Mouse (Mus musculus) midbrain, postnatal 0 days (tissue): ENCODE data around the gene Trappc4. TPM values are rescaled to one million over a fixed set of nuclear protein-coding genes. Genes with fewer than 3 reads are reported as not detected.
"Not testable (repeated sequence)": the region's sequence is repeated elsewhere in the genome, so short reads cannot be mapped to it uniquely, and the experiment has no call there.

Experiments used
- ATAC-seq: fragments of 200-750 bp; cut with Nextera tagmentation; 2 replicates; pipeline ENCODE4 v1.8.0; 2017; ENCODE audit warnings: moderate number of reproducible peaks, mild to moderate bottlenecking, moderate TSS enrichment, moderate library complexity; ENCODE audit not compliant: low FRiP score
- DNase-seq: peaks from one replicate; pipeline ENCODE4 v3.0.0-alpha.2; 2015; ENCODE audit warnings: low spot score
- H3K27ac ChIP-seq: fragments of 300-500 bp; sonication (generic); 2 replicates; pipeline ENCODE4 v1.5.1; 2014; ENCODE audit warnings: low read depth, mild to moderate bottlenecking, low read length, mixed read lengths
- H3K27me3 ChIP-seq: fragments of 300-500 bp; sonication (generic); 2 replicates; pipeline ENCODE4 v1.6.1; 2014; ENCODE audit warnings: low read length, control low read depth, mixed read lengths; ENCODE audit not compliant: insufficient read depth
- H3K36me3 ChIP-seq: fragments of 300-500 bp; sonication (generic); 2 replicates; pipeline ENCODE4 v1.6.1; 2014; ENCODE audit warnings: low read length, control low read depth, mixed read lengths; ENCODE audit not compliant: insufficient read depth
- H3K4me1 ChIP-seq: fragments of 300-500 bp; sonication (generic); 2 replicates; pipeline ENCODE4 v1.6.1; 2014; ENCODE audit warnings: mild to moderate bottlenecking, control low read depth, antibody characterized with exemption, low read length, mixed read lengths; ENCODE audit not compliant: insufficient read depth
- H3K4me2 ChIP-seq: fragments of 300-500 bp; sonication (generic); 2 replicates; pipeline ENCODE4 v1.6.1; 2014; ENCODE audit warnings: low read depth, mild to moderate bottlenecking, low read length, mixed read lengths; ENCODE audit not compliant: poor library complexity, severe bottlenecking
- H3K4me3 ChIP-seq: fragments of 300-500 bp; sonication (generic); 2 replicates; pipeline ENCODE4 v1.5.1; 2014; ENCODE audit warnings: low read depth, mild to moderate bottlenecking, low read length, moderate library complexity
- H3K9ac ChIP-seq: fragments of 300-500 bp; sonication (generic); replicated peaks from 2 replicates; pipeline ENCODE4 v1.6.1; 2014; ENCODE audit warnings: mild to moderate bottlenecking, low read length, moderate library complexity, mixed read lengths; ENCODE audit not compliant: poor library complexity, severe bottlenecking
- H3K9me3 ChIP-seq: fragments of 300-500 bp; sonication (generic); 2 replicates; pipeline ENCODE4 v1.6.1; 2016; ENCODE audit warnings: low read length, control low read depth
- CTCF ChIP-seq: IDR thresholded peaks from 2 replicates; pipeline ENCODE4 v1.5.1; 2016; ENCODE audit warnings: antibody characterized with exemption, mild to moderate bottlenecking
- WGBS: fragments of 180-500 bp; shearing (Covaris S2); extraction: QIAGEN DNeasy Blood & Tissue Kit; methylation state at CpG from one replicate; pipeline ENCODE4 v1.1.7; 2014; 5-methylcytosine and 5-hydroxymethylcytosine counted together
- polyA plus RNA-seq: library from polyadenylated mRNA; unstranded; fragments of >200 nt; fragmentation: Nextera tagmentation; extraction: Ambion mirVana; gene quantifications from 2 replicates; pipeline ENCODE4 v1.2.1, GENCODE M21; 2015
- total RNA-seq: library from RNA; depleted of rRNA; stranded (reverse); fragments of >200 nt; gene quantifications from 2 replicates; pipeline ENCODE4 v1.2.3, GENCODE M21; 2014

The Trappc4 gene
- total and polyA plus RNA-seq, 2 experiments from 2014 or later: 149 to 326 TPM

GRCm38 (mm10) chr9:44440961-44441360, 33.6 kb upstream of the Trappc4 start, which contains the start of gene Foxr1:
Gene Foxr1, minus strand, starts transcription at chr9:44441136.
- Histone ChIP-seq H3K36me3 (no peaks in the 10 kb centered on the region), H3K4me1 (no peaks in the 10 kb centered on the region), H3K4me2 (no peak within 1 kb of the TSS), H3K9ac (no peak within 1 kb of the TSS), H3K9me3 (no peaks in the 10 kb centered on the region), H3K27me3 (no peaks in the 10 kb centered on the region), H3K27ac (no peak within 1 kb of the TSS), H3K4me3 (no peak within 1 kb of the TSS)
- DNase-seq: no peak
- TF ChIP-seq CTCF: no peak
- ATAC-seq: no peak
- 82% methylated on average over 19 of the region's 19 CpGs for WGBS

- Histone ChIP-seq H3K27ac (no peak overlapping the region), H3K9me3 (no peaks in the 10 kb centered on the region), H3K36me3 (no peaks in the 10 kb centered on the region), H3K4me2 (no peak overlapping the region), H3K27me3 (no peaks in the 10 kb centered on the region), H3K4me1 (no peaks in the 10 kb centered on the region), H3K4me3 (no peak overlapping the region), H3K9ac (no peak overlapping the region)
- DNase-seq: no peak
- no peak for TF ChIP-seq CTCF
- ATAC-seq: no peak
- WGBS: 86% methylated on average over 6 of the region's 6 CpGs
Measured at GRCm38 (mm10) chr9:44435747-44436146, 28.3 kb upstream of the Trappc4 start.

GRCm38 (mm10) chr9:44432577-44433185, 25.3 kb upstream of the Trappc4 start:
- H3K36me3 ChIP-seq: no peaks in the 10 kb centered on the region
- DNase-seq (no peak), ATAC-seq (no peak)
- no peak for TF ChIP-seq CTCF
- no peak overlapping the region for H3K9ac ChIP-seq
- 60% methylated on average over 5 of the region's 5 CpGs for WGBS
- no peaks in the 10 kb centered on the region for H3K4me1 ChIP-seq
- no peaks in the 10 kb centered on the region for H3K27me3 ChIP-seq
- H3K9me3 ChIP-seq: no peaks in the 10 kb centered on the region
- no peak overlapping the region for H3K4me2 ChIP-seq
- no peak overlapping the region for H3K27ac ChIP-seq
- H3K4me3 ChIP-seq: no peak overlapping the region

GRCm38 (mm10) chr9:44423576-44423975, 16.2 kb upstream of the Trappc4 start:
- no peak for TF ChIP-seq CTCF
- Histone ChIP-seq H3K4me2 (no peak overlapping the region), H3K9me3 (no peaks in the 10 kb centered on the region), H3K4me1 (no peaks in the 10 kb centered on the region), H3K9ac (no peak overlapping the region), H3K27ac (no peak overlapping the region), H3K36me3 (no peaks in the 10 kb centered on the region), H3K4me3 (no peak overlapping the region), H3K27me3 (no peaks in the 10 kb centered on the region)
- 85% methylated on average over 4 of the region's 4 CpGs for WGBS
- no peak for ATAC-seq
- no peak for DNase-seq

GRCm38 (mm10) chr9:44420280-44420898, 13.0 kb upstream of the Trappc4 start:
- Histone ChIP-seq H3K4me3 (no peak overlapping the region), H3K4me1 (no peaks in the 10 kb centered on the region), H3K9me3 (no peaks in the 10 kb centered on the region), H3K4me2 (no peak overlapping the region), H3K36me3 (no peaks in the 10 kb centered on the region), H3K27me3 (no peaks in the 10 kb centered on the region), H3K9ac (no peak overlapping the region), H3K27ac (no peak overlapping the region)
- ATAC-seq (no peak), DNase-seq (no peak)
- no peak for TF ChIP-seq CTCF
- WGBS: 82% methylated on average over 5 of the region's 5 CpGs

GRCm38 (mm10) chr9:44419730-44420129, 12.3 kb upstream of the Trappc4 start:
- H3K4me3 ChIP-seq, H3K4me1 ChIP-seq, H3K9me3 ChIP-seq, H3K27ac ChIP-seq, H3K36me3 ChIP-seq, DNase-seq, ATAC-seq, H3K4me2 ChIP-seq, H3K27me3 ChIP-seq, H3K9ac ChIP-seq: not testable (repeated sequence)
- 96% methylated on average over 9 of the region's 9 CpGs for WGBS
